10 mouse cellular contexts compared by ENCODE assay signal in genomic region chr13:19684007-19684406, GRCm38 (mm10). TPM values are rescaled to one million over a fixed set of nuclear protein-coding genes. Genes with fewer than 3 reads are reported as not detected.
A peak's percentile ranks its signal among the peaks of the same experiment; 100 is the strongest.
DNase-seq lines count a peak whose midpoint lies in the region; ATAC-seq and TF ChIP-seq lines count a peak whose summit lies in the region.
"Had no signal": no experiment of that assay in that cellular context is flagged by ENCODE, and none has a peak within 500 bp of the region (broad histone marks: within the 10 kb centered on the region; RNA-seq: fewer than 3 reads in every experiment).

No protein-coding gene starts in this region.

- TF ChIP-seq CTCF in brain, embryonic 14.5 days (IDR thresholded peaks at IDR 0.05; ENCODE audit: borderline replicate concordance, extremely low read depth, insufficient read depth, insufficient read length) = peak; percentile 68

- WGBS in liver, embryonic 12.5 days (ENCODE audit: insufficient replicate concordance) = 54% methylated on average over 2 of the region's 2 CpGs

- no peaks in the 10 kb centered on the region for H3K4me1 ChIP-seq in liver, embryonic 12.5 days

- no peak overlapping the region for H3K4me3 ChIP-seq in liver, embryonic 12.5 days

- H3K4me2 ChIP-seq in liver, embryonic 12.5 days = no peak overlapping the region

- no peak for ATAC-seq in liver, embryonic 12.5 days

- no peak for TF ChIP-seq POLR2A in brain, embryonic 14.5 days (IDR thresholded peaks at IDR 0.05; ENCODE audit: borderline replicate concordance, extremely low read depth, insufficient read depth, insufficient read length, poor library complexity, severe bottlenecking)

- H3K36me3 ChIP-seq in liver, embryonic 12.5 days = no peaks in the 10 kb centered on the region

- H3K27me3 ChIP-seq in liver, embryonic 12.5 days (replicated peaks) = no peaks in the 10 kb centered on the region

- no peaks in the 10 kb centered on the region for H3K9me3 ChIP-seq in liver, embryonic 12.5 days (replicated peaks)

- H3K27ac ChIP-seq in liver, embryonic 12.5 days = no peak overlapping the region
- H3K27ac ChIP-seq: macrophage had no signal

- DNase-seq in adrenal gland, adult (ENCODE audit: inconsistent age in 2 of 2, low spot score in 1 of 2) = peak; percentile 17 to 74
- no peak for DNase-seq in adrenal gland, adult 8-10 months
- DNase-seq in liver = peak; percentile 12
- DNase-seq in brain, embryonic 14.5 days (ENCODE audit: low read depth) = peak; percentile 76
- peak; percentile 19 to 81 for DNase-seq in frontal cortex, adult 2 months (ENCODE audit: extremely low spot score in 1 of 2, low spot score in 1 of 2)
- DNase-seq in left cerebral cortex, postnatal 25 days (ENCODE audit: low spot score in 2 of 2) = peak; percentile 68
- DNase-seq in right cerebral cortex, adult 2 months (ENCODE audit: low spot score in 2 of 2) = peak; percentile 71 to 77

- intact Hi-C loops in left cerebral cortex, postnatal 25 days (cut with DNase I) = no loop called here

- no peak overlapping the region for H3K9ac ChIP-seq in liver, embryonic 12.5 days

RNA-seq across cellular contexts. Expression of gene Nme8, which starts 13.6 kb away (rescaled TPM):
- total RNA-seq in adrenal gland, adult 8-10 months (2022) = not detected
- not detected in 2 replicates for polyA plus RNA-seq in liver, embryonic 12.5 days (2016; fragmentation: Nextera tagmentation; extraction: Ambion mirVana)
- polyA plus RNA-seq in brain, embryonic 14.5 days (2012; rRNA removed) = 0.07 TPM in 1 of 2 replicates, not detected in the other
- not detected in 2 replicates for polyA plus RNA-seq in frontal cortex, adult 2 months (2012; rRNA removed)
- not detected for total RNA-seq in left cerebral cortex, postnatal 25 days (2021)
- polyA plus RNA-seq: C2C12, macrophage had no signal
